Mouse (Mus musculus) neural tube, embryonic 13.5 days (tissue): ENCODE results near the gene Washc1. TPM values are rescaled to one million over a fixed set of nuclear protein-coding genes. Genes with fewer than 3 reads are reported as not detected.

Experiments
- polyA plus RNA-seq: library from polyadenylated mRNA; unstranded; fragments of >200 nt; fragmentation: Nextera tagmentation; extraction: Ambion mirVana; gene quantifications from 2 replicates; pipeline ENCODE4 v1.2.1, GENCODE M21; 2015

Gene Washc1
- polyA plus RNA-seq, 1 experiment from 2014 or later = 42.5 TPM

Other genes with a start within 250 kb of the Washc1 start
- gene Ralbp1, start 225.7 kb upstream of the Washc1 start, polyA plus RNA-seq = 55.2 and 57.7 TPM in 2 replicates
- gene Twsg1, start 160.3 kb upstream of the Washc1 start, polyA plus RNA-seq = 56.9 and 59.6 TPM in 2 replicates
- gene Ankrd12, start 34.5 kb upstream of the Washc1 start, polyA plus RNA-seq = 129 and 143 TPM in 2 replicates
- 376 and 404 TPM in 2 replicates for gene Ndufv2, start 10.0 kb upstream of the Washc1 start, polyA plus RNA-seq
- 5.6 and 6.4 TPM in 2 replicates for gene Ddx11, start 12.0 kb downstream of the Washc1 start, polyA plus RNA-seq